Mouse (Mus musculus) embryonic fibroblast, embryonic 13.5 days (primary cell): ENCODE measurements around the gene Mup22.
"Not testable (repeated sequence)": the region's sequence is repeated elsewhere in the genome, so short reads cannot be mapped to it uniquely, and the experiment has no call there.

Experiments used
- CTCF ChIP-seq: IDR thresholded peaks from 2 replicates; pipeline ENCODE4 v1.5.1; 2011; ENCODE audit warnings: mild to moderate bottlenecking, control low read depth, low read length, moderate library complexity, borderline replicate concordance; ENCODE audit not compliant: insufficient read depth
- POLR2A ChIP-seq: IDR thresholded peaks from 2 replicates; pipeline ENCODE4 v1.6.1; 2011; ENCODE audit warnings: low read depth, mild to moderate bottlenecking, control low read depth, low read length, moderate library complexity

GRCm38 (mm10) chr4:60821363-60821762, at the start of gene Mup22:
- TF ChIP-seq POLR2A, CTCF: not testable (repeated sequence)
